In the genomic region with DNA sequence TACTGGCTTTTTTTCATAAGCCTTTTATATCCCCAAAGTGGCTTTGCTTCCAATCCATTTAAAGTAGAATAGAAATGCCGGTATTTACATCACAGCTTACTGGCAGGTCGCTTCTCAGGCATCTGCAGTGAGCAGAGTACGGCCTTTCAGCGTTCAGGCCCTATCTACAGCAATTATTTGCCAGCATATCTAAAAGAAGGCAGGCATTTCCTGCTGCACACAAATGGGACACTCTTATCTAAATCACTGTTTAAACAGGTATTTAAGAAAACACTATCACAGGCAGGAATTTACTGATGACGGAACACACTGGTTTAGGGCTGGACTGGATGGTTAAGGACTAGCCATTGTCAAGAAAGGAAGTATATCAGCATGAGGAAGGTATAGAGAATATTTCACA, we compare ENCODE assay signal across 15 mouse cellular contexts.
DNase-seq lines count a peak whose midpoint lies in the region; ATAC-seq lines count a peak whose summit lies in the region.
"Had no signal": no experiment of that assay in that cellular context is flagged by ENCODE, and none has a peak within 500 bp of the region (broad histone marks: within the 10 kb centered on the region; RNA-seq: fewer than 3 reads in every experiment).

No protein-coding gene starts in this region.

- no peak overlapping the region for H3K4me3 ChIP-seq in kidney, embryonic 16.5 days (ENCODE audit: low read length)
- H3K4me3 ChIP-seq in heart, embryonic 13.5 days, result no peak overlapping the region
- no peak overlapping the region for H3K4me3 ChIP-seq in limb, embryonic 13.5 days
- no peak overlapping the region for H3K4me3 ChIP-seq in stomach, embryonic 15.5 days (replicated peaks)
- no peak overlapping the region for H3K4me3 ChIP-seq in forebrain, embryonic 15.5 days
- H3K4me3 ChIP-seq: midbrain, embryonic 12.5 days; neural tube, embryonic 15.5 days had no signal

- DNase-seq in kidney, adult 9 months, result no peak
- DNase-seq in gastrocnemius, adult 8-10 months (ENCODE audit: low spot score in 2 of 2), result no peak
- DNase-seq in testis, postnatal 14 days (ENCODE audit: low spot score), result no peak
- DNase-seq: adrenal gland, adult 8-10 months; layer of hippocampus, postnatal 36 days; right cerebral cortex, postnatal 14 days; thymus, adult 2 months had no signal

- peaks cover 39% of the 10 kb centered on the region for H3K4me1 ChIP-seq in kidney, embryonic 16.5 days (ENCODE audit: insufficient read depth, low read length)
- peaks cover 51% of the 10 kb centered on the region for H3K4me1 ChIP-seq in heart, embryonic 13.5 days
- peaks cover 58% of the 10 kb centered on the region for H3K4me1 ChIP-seq in limb, embryonic 13.5 days
- peaks cover 14% of the 10 kb centered on the region; the same call in 1 of the 2 replicates for H3K4me1 ChIP-seq in stomach, embryonic 15.5 days
- no peaks in the 10 kb centered on the region for H3K4me1 ChIP-seq in forebrain, embryonic 15.5 days

- ATAC-seq in kidney, embryonic 16.5 days (ENCODE audit: low FRiP score, low TSS enrichment), result peak; percentile 40; the same call in 1 of the 2 replicates
- ATAC-seq in heart, embryonic 13.5 days (ENCODE audit: extremely low read depth, insufficient number of reproducible peaks, low FRiP score, low TSS enrichment), result peak; percentile 44; the same call in 1 of the 2 replicates
- ATAC-seq in limb, embryonic 13.5 days (ENCODE audit: low FRiP score, low read depth), result 0 out of 2 replicates have a peak, but pooled peaks have one; percentile 30
- peak; percentile 87 for ATAC-seq in stomach, embryonic 15.5 days (ENCODE audit: insufficient read depth, low FRiP score, low read depth)
- ATAC-seq in forebrain, embryonic 15.5 days (replicated peaks), result no peak

- no peaks in the 10 kb centered on the region for H3K27me3 ChIP-seq in kidney, embryonic 16.5 days (ENCODE audit: insufficient read depth, low read length)
- H3K27me3 ChIP-seq in heart, embryonic 13.5 days (replicated peaks), result no peaks in the 10 kb centered on the region
- no peaks in the 10 kb centered on the region for H3K27me3 ChIP-seq in limb, embryonic 13.5 days
- H3K27me3 ChIP-seq in stomach, embryonic 15.5 days (replicated peaks), result no peaks in the 10 kb centered on the region
- no peaks in the 10 kb centered on the region for H3K27me3 ChIP-seq in forebrain, embryonic 15.5 days
- H3K27me3 ChIP-seq: neural tube, embryonic 15.5 days had no signal

- WGBS in kidney, embryonic 16.5 days, result 53% methylated on average over 5 of the region's 5 CpGs
- 33% methylated on average over 5 of the region's 5 CpGs for WGBS in heart, embryonic 13.5 days
- 37% methylated on average over 5 of the region's 5 CpGs for WGBS in limb, embryonic 13.5 days
- WGBS in stomach, embryonic 15.5 days, result 44% methylated on average over 5 of the region's 5 CpGs
- WGBS in forebrain, embryonic 15.5 days, result 84% methylated on average over 5 of the region's 5 CpGs

- 0 out of 2 replicates have a peak overlapping the region, but pooled peaks have one; percentile 7 for H3K4me2 ChIP-seq in kidney, embryonic 16.5 days (replicated peaks; ENCODE audit: low read depth, low read length)
- no peak overlapping the region for H3K4me2 ChIP-seq in heart, embryonic 13.5 days
- H3K4me2 ChIP-seq in limb, embryonic 13.5 days (replicated peaks), result 0 out of 2 replicates have a peak overlapping the region, but pooled peaks have one; percentile 17
- peak overlapping the region; percentile 25; the same call in 1 of the 2 replicates for H3K4me2 ChIP-seq in stomach, embryonic 15.5 days
- H3K4me2 ChIP-seq in forebrain, embryonic 15.5 days (replicated peaks), result no peak overlapping the region
- H3K4me2 ChIP-seq: liver, embryonic 11.5 days; midbrain, embryonic 12.5 days; neural tube, embryonic 15.5 days had no signal

- peak overlapping the region; percentile 79 for H3K27ac ChIP-seq in kidney, embryonic 16.5 days (ENCODE audit: low read length)
- H3K27ac ChIP-seq in heart, embryonic 13.5 days (replicated peaks), result peak overlapping the region; percentile 84
- peak overlapping the region; percentile 52; the same call in 1 of the 2 replicates for H3K27ac ChIP-seq in limb, embryonic 13.5 days
- peak overlapping the region; percentile 77 for H3K27ac ChIP-seq in stomach, embryonic 15.5 days
- no peak overlapping the region for H3K27ac ChIP-seq in forebrain, embryonic 15.5 days (replicated peaks)
- H3K27ac ChIP-seq: midbrain, embryonic 12.5 days; neural tube, embryonic 15.5 days had no signal

- H3K36me3 ChIP-seq in kidney, embryonic 16.5 days (ENCODE audit: insufficient read depth, low read length), result no peaks in the 10 kb centered on the region
- no peaks in the 10 kb centered on the region for H3K36me3 ChIP-seq in heart, embryonic 13.5 days
- H3K36me3 ChIP-seq in limb, embryonic 13.5 days, result no peaks in the 10 kb centered on the region
- H3K36me3 ChIP-seq in stomach, embryonic 15.5 days, result no peaks in the 10 kb centered on the region
- no peaks in the 10 kb centered on the region for H3K36me3 ChIP-seq in forebrain, embryonic 15.5 days
- H3K36me3 ChIP-seq: midbrain, embryonic 12.5 days; neural tube, embryonic 15.5 days had no signal

- H3K9me3 ChIP-seq in kidney, embryonic 16.5 days (ENCODE audit: low read length), result no peaks in the 10 kb centered on the region
- H3K9me3 ChIP-seq in heart, embryonic 13.5 days, result no peaks in the 10 kb centered on the region
- no peaks in the 10 kb centered on the region for H3K9me3 ChIP-seq in limb, embryonic 13.5 days
- no peaks in the 10 kb centered on the region for H3K9me3 ChIP-seq in stomach, embryonic 15.5 days
- H3K9me3 ChIP-seq in forebrain, embryonic 15.5 days, result no peaks in the 10 kb centered on the region
- H3K9me3 ChIP-seq: midbrain, embryonic 12.5 days; neural tube, embryonic 15.5 days had no signal

- H3K9ac ChIP-seq in kidney, embryonic 16.5 days (replicated peaks; ENCODE audit: low read length), result no peak overlapping the region
- H3K9ac ChIP-seq in heart, embryonic 13.5 days, result no peak overlapping the region; the same call in 1 of the 2 replicates
- H3K9ac ChIP-seq in limb, embryonic 13.5 days, result no peak overlapping the region
- no peak overlapping the region for H3K9ac ChIP-seq in stomach, embryonic 15.5 days
- H3K9ac ChIP-seq in forebrain, embryonic 15.5 days (replicated peaks), result no peak overlapping the region
- H3K9ac ChIP-seq: midbrain, embryonic 12.5 days; neural tube, embryonic 15.5 days had no signal

Comparison
In these comparisons a context has a peak if more than half of its experiments do, and no peak if none do; other contexts are left out.
1. H3K4me2 ChIP-seq: peak in kidney, embryonic 16.5 days (single experiment), limb, embryonic 13.5 days (single experiment) and stomach, embryonic 15.5 days (single experiment); none in heart, embryonic 13.5 days (single experiment) and forebrain, embryonic 15.5 days (single experiment).